In genomic region chr16:92398574-92399118, GRCm38 (mm10) we compare ENCODE assay signal across 9 mouse cellular contexts. TPM values are rescaled to one million over a fixed set of nuclear protein-coding genes. Genes with fewer than 3 reads are reported as not detected.
DNase-seq lines count a peak whose midpoint lies in the region; ATAC-seq and TF ChIP-seq lines count a peak whose summit lies in the region.
"Had no signal": no experiment of that assay in that cellular context is flagged by ENCODE, and none has a peak within 500 bp of the region (broad histone marks: within the 10 kb centered on the region; RNA-seq: fewer than 3 reads in every experiment).

No protein-coding gene starts in this region.

- H3K9me3 ChIP-seq in kidney, embryonic 15.5 days (replicated peaks) = no peaks in the 10 kb centered on the region
- no peaks in the 10 kb centered on the region for H3K9me3 ChIP-seq in embryonic facial prominence, embryonic 12.5 days
- H3K9me3 ChIP-seq in hindbrain, embryonic 15.5 days = no peaks in the 10 kb centered on the region
- H3K9me3 ChIP-seq in midbrain, postnatal 0 days (ENCODE audit: low read length) = no peaks in the 10 kb centered on the region

- H3K9ac ChIP-seq in kidney, embryonic 15.5 days = no peak overlapping the region
- H3K9ac ChIP-seq in embryonic facial prominence, embryonic 12.5 days = no peak overlapping the region
- H3K9ac ChIP-seq in hindbrain, embryonic 15.5 days = no peak overlapping the region
- no peak overlapping the region for H3K9ac ChIP-seq in midbrain, postnatal 0 days (replicated peaks; ENCODE audit: low read length, poor library complexity, severe bottlenecking)

- peak overlapping the region; percentile 47 for H3K4me3 ChIP-seq in kidney, embryonic 15.5 days (replicated peaks)
- no peak overlapping the region; the same call in 1 of the 2 replicates for H3K4me3 ChIP-seq in embryonic facial prominence, embryonic 12.5 days
- peak overlapping the region; percentile 39; the same call in 1 of the 2 replicates for H3K4me3 ChIP-seq in hindbrain, embryonic 15.5 days
- peak overlapping the region; percentile 34; the same call in 1 of the 2 replicates for H3K4me3 ChIP-seq in midbrain, postnatal 0 days (ENCODE audit: low read depth, low read length)

- ATAC-seq in kidney, embryonic 15.5 days (replicated peaks; ENCODE audit: low FRiP score) = no peak
- ATAC-seq in embryonic facial prominence, embryonic 12.5 days (ENCODE audit: insufficient number of reproducible peaks, insufficient read depth, low FRiP score, low TSS enrichment) = no peak
- ATAC-seq in hindbrain, embryonic 15.5 days (ENCODE audit: low FRiP score, low read depth) = no peak
- ATAC-seq in midbrain, postnatal 0 days (ENCODE audit: low FRiP score) = no peak

- H3K27ac ChIP-seq in kidney, embryonic 15.5 days = 0 out of 2 replicates have a peak overlapping the region, but pooled peaks have one; percentile 10
- H3K27ac ChIP-seq in embryonic facial prominence, embryonic 12.5 days = no peak overlapping the region
- H3K27ac ChIP-seq in hindbrain, embryonic 15.5 days (replicated peaks) = no peak overlapping the region
- no peak overlapping the region for H3K27ac ChIP-seq in midbrain, postnatal 0 days (ENCODE audit: low read depth, low read length)

- peak overlapping the region; percentile 90 for H3K4me2 ChIP-seq in kidney, embryonic 15.5 days
- H3K4me2 ChIP-seq in embryonic facial prominence, embryonic 12.5 days (replicated peaks) = peak overlapping the region; percentile 61
- H3K4me2 ChIP-seq in hindbrain, embryonic 15.5 days = peak overlapping the region; percentile 77
- peak overlapping the region; percentile 71 for H3K4me2 ChIP-seq in midbrain, postnatal 0 days (ENCODE audit: low read depth, low read length, poor library complexity, severe bottlenecking)

- DNase-seq in kidney, adult 18-20 months = no peak
- no peak for DNase-seq in midbrain, postnatal 0 days (ENCODE audit: low spot score)
- no peak for DNase-seq in retina, postnatal 1 day
- no peak for DNase-seq in urinary bladder, postnatal 25 days (ENCODE audit: low spot score)
- DNase-seq in spleen, postnatal 36 days (ENCODE audit: low spot score in 2 of 2) = no peak

- TF ChIP-seq CTCF in midbrain, postnatal 0 days (IDR thresholded peaks at IDR 0.05) = peak; percentile 43

- H3K4me1 ChIP-seq in kidney, embryonic 15.5 days = peaks cover 65% of the 10 kb centered on the region
- peaks cover 62% of the 10 kb centered on the region for H3K4me1 ChIP-seq in embryonic facial prominence, embryonic 12.5 days
- peaks cover 54% of the 10 kb centered on the region for H3K4me1 ChIP-seq in hindbrain, embryonic 15.5 days (replicated peaks)
- peaks cover 21% of the 10 kb centered on the region for H3K4me1 ChIP-seq in midbrain, postnatal 0 days (ENCODE audit: insufficient read depth, low read length)

- peaks cover 7% of the 10 kb centered on the region for H3K27me3 ChIP-seq in kidney, embryonic 15.5 days
- H3K27me3 ChIP-seq in embryonic facial prominence, embryonic 12.5 days = peaks cover 8% of the 10 kb centered on the region; the same call in 1 of the 2 replicates
- no peaks in the 10 kb centered on the region for H3K27me3 ChIP-seq in hindbrain, embryonic 15.5 days
- H3K27me3 ChIP-seq in midbrain, postnatal 0 days (ENCODE audit: insufficient read depth, low read length) = no peaks in the 10 kb centered on the region

- WGBS in kidney, embryonic 15.5 days = 81% methylated on average over 6 of the region's 6 CpGs
- WGBS in embryonic facial prominence, embryonic 12.5 days = 48% methylated on average over 6 of the region's 6 CpGs
- 50% methylated on average over 6 of the region's 6 CpGs for WGBS in hindbrain, embryonic 15.5 days
- 57% methylated on average over 6 of the region's 6 CpGs for WGBS in midbrain, postnatal 0 days

- H3K36me3 ChIP-seq in kidney, embryonic 15.5 days = peaks cover 17% of the 10 kb centered on the region
- H3K36me3 ChIP-seq in embryonic facial prominence, embryonic 12.5 days = peaks cover 13% of the 10 kb centered on the region
- peaks cover 7% of the 10 kb centered on the region for H3K36me3 ChIP-seq in hindbrain, embryonic 15.5 days
- peaks cover 19% of the 10 kb centered on the region for H3K36me3 ChIP-seq in midbrain, postnatal 0 days (ENCODE audit: insufficient read depth, low read length)

RNA-seq across cellular contexts. Expression of gene Kcne1, which starts 39.4 kb away (rescaled TPM):
- polyA plus RNA-seq in kidney, embryonic 15.5 days (2015; fragmentation: Nextera tagmentation; extraction: Ambion mirVana) = 1.8 and 2.0 TPM in 2 replicates
- polyA plus RNA-seq in embryonic facial prominence, embryonic 12.5 days (2016; fragmentation: Nextera tagmentation; extraction: Ambion mirVana) = 0.13 and 0.69 TPM in 2 replicates
- polyA plus RNA-seq in hindbrain, embryonic 15.5 days (2015; fragmentation: Nextera tagmentation; extraction: Ambion mirVana) = 0.27 TPM in 1 of 2 replicates, not detected in the other
- 1.7 TPM in 1 of 2 replicates, not detected in the other for total RNA-seq in midbrain, postnatal 0 days (2014; rRNA removed)
- 0.40 TPM in 1 of 2 replicates, not detected in the other for polyA plus RNA-seq in midbrain, postnatal 0 days (2015; fragmentation: Nextera tagmentation; extraction: Ambion mirVana)
- total RNA-seq: neutrophil, adult 5-6 weeks had no signal
